Mouse (Mus musculus): Measurements from ENCODE around the gene Syt5. TPM values are rescaled to one million over a fixed set of nuclear protein-coding genes. Genes with fewer than 3 reads are reported as not detected.
"Not testable (repeated sequence)": the region's sequence is repeated elsewhere in the genome, so short reads cannot be mapped to it uniquely, and the experiment has no call there.

Syt5 gene
- 10 to 100 TPM in 1 of 2 experiments, 1 to 10 TPM in 1; 9.5 to 12.7 TPM for total RNA-seq (2021)
- long read RNA-seq, experiment 1, partial matches to known transcripts: 5 of 14 reads
- long read RNA-seq, experiment 1, other reads (novel, unspliced or antisense): 8 of 14 reads
- long read RNA-seq, experiment 2, partial matches to known transcripts: 0 of 5 reads
- long read RNA-seq, experiment 2, other reads (novel, unspliced or antisense): 5 of 5 reads

DNA sequence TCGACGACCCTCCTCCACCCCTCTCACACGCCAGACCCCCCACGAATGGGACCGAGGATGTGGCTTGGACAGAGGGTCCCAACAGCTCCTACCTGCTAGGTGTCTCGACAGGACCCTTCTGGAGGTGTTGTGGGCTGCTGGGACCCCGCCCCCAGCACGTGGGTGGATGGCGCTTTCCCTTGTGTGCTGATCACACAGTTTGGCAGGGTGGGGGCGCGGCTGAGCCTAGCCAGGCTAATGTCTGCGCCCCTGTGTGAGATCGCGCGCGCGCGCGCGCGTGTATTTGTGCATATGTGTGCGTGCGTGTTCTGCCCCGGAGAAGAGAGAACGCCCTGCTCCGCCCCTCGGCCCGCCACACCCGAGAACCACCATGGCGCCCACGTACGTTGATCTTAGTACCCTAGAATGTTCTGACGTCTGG is at the start of gene Syt5:
Gene Syt5, minus strand, starts transcription at position 321 of the 421 bp plus-strand sequence.
- no peak for DNase-seq

DNA sequence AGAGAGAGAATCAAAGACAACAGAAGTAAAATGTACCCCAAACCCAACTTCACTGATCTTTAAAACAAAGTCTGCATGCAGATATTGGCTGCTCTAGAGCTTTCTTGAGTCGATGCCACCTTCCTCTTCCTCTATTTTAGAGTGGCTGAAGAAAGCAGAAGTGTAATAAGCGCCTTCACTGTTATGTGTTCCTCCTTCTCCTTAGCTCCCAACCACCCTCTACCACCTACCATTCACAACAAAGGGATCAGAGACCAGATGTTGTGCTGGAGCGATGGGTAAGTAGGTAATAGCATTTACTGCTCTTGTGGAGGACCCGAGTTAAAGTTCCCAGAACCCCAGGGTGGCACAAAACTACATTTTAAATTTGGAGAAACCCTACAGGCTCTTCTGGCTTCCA is 49.7 kb upstream of the Syt5 start:
- DNase-seq: not testable (repeated sequence)

GRCm38 (mm10) chr7:4581481-4581880 is 34.1 kb upstream of the Syt5 start:
- DNase-seq: not testable (repeated sequence)

- not testable (repeated sequence) for DNase-seq
These were observed 25.0 kb upstream of the Syt5 start for GRCm38 (mm10) chr7:4572361-4572760.

DNA sequence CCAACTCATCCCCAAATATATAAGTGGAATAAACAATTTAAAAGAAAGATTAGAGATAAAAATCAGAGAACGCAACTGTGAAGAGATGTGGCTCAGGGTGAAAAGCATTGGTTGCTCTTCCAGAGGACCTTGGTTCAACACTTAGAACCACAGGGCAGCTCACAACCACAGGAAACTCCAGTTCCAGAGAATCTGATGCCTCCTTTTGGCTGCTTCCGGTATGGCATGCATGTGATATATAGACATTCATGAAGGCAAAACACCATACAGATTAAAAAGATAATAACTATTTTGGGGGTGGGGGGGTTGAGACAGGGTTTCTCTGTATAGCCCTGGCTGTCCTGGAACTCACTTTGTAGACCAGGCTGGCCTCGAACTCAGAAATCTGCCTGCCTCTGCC is 15.3 kb upstream of the Syt5 start:
- DNase-seq: no peak

GRCm38 (mm10) chr7:4557167-4557560 is 9.8 kb upstream of the Syt5 start:
- no peak for DNase-seq

DNA sequence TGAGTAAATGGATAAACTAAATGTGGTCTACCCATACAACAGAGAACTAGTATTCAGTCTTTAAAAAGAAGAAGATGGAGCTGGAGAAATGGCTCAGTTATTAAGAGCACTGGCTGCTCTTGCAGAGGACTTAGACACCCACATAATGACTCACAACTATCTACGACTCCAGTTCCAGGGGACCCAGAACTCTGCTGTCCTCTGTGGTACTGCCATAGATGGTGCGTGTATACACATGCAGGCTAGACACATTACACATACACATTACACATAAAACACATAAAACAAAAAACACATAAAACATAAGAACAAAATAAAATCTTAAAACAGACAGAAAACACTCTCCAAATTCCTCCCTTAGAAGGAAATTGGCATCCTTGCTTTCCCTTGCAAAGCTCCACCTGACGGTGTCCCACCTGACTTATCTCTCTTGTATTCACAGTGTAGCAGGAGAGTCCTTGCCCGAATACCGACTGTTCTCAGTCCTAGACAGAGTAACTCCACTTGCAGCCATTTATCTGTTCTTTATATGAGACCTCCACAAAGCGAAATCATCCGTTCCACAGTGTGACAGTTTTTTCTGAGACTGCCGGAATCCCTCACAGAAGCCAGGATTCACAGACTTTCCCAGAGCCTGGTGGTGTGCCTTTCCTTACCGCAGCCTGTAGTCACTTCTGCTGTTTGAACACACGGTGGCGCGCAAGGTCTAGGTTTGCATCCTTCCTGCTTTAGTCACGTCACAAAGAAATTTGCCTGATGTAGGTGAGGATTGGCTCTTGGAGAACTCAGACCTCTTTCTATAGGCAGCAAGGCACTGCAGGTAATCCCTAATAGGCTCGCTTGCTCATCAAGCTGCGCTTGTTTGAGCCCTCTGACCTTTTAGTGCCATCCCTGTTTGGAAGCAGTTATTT is 9.2 kb upstream of the Syt5 start:
- peak; percentile 78 for DNase-seq

DNA sequence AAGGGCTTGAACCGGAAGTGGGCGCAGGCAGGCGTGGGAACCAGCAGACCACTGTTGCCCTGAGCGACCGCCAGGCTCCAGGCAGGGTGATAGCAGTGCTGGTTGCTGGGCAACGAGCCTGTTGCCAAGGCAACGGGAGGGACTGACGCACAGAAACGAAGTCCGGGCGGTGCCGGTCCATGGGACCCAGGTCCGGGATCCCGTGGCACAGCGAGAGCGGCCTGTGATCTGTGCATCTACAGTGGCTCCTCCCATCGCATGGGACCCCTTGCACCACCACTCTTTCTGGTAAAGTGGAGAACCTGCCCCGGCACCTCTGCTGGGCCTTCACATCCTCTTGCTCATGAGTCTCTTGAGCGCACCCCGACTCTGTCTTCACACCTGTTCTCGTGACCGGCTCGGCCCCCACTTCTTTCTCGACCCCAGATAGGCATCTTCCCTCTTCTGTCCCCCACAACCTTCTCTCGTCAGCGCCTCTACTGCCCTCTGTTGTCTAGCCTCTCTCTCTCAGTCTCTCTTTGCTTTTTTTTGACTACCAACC is 680 bp downstream of the Syt5 start:
- peak; percentile 80 for DNase-seq

- no peak for DNase-seq
These were observed 1.3 kb downstream of the Syt5 start for GRCm38 (mm10) chr7:4546050-4546449.

DNA sequence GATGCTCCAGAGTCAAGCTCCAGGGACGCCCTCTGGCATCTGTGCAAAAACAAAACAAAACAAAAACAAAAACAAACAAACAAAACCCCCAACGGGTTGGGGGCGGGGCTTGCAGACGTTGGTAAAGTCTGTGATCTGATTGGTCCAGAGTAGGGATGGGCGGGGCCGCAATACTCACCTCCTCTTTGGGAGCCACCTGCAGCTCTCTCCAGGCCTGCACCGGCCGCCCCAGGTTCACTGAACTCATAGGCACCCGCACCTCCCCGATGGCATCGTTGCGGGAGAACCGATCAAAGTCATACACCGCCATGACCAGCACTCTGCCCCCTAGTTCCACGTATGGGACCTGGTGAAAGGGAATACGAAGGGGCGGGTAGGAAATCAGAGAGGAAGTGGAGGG is 5.3 kb downstream of the Syt5 start:
- no peak for DNase-seq

DNA sequence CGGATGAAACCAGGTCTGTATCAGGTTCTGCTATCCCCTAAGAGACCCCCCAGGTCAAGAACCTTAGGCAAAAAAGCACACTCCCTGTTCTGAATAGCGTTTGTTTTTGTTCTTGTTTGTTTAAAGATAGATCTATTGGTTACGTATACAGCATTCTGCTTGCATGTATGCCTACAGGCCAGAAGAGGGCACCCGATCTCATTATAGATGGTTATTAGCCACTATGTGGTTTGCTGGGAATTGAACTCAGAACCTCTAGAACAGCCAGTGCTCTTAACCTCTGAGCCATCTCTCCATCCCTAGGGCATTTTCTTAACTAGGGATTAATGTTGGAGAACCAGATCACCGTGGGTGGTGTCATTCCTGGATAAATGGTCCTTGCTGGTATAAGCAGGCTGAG is 6.0 kb downstream of the Syt5 start:
- DNase-seq: no peak

DNA sequence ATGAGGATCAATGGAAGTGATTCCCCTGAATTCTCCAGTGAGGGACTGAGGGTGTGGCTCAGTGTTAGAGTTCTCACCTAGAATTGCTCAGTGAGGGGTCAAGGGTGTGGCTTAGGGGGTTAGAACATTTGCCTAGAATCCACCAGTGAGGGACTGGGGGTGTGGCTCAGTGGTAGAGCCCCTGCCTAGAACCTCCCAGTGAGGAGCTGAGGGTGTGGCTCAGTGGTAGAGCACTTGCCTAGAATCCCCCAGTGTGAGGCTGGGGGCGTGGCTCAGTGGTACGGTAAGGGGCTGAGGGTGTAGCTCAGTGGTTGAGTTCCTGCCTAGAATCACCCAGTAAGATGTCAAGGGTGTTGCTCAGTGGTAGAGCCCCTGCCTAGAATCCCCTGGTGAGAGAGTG is 8.3 kb downstream of the Syt5 start:
- no peak for DNase-seq

DNA sequence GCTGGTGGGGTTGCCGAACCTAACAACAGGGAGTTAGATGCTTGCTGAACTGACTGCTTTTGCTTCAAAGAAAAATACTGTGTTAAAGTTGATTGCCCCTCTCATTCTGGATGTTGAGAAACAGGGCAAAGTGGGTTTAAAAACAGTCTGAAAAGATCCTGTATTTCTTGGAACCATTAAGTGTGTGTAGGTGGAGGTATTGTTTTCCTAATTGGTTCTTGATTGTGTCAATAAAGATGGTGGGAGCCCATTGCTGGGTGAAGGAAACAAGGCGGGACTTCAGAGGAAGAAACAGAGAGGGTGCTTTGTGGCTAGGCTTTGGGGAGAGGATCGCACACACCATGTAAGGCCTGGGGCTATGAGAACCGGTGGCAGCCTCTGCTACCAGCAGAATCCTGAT is 10.2 kb downstream of the Syt5 start:
- no peak for DNase-seq

DNA sequence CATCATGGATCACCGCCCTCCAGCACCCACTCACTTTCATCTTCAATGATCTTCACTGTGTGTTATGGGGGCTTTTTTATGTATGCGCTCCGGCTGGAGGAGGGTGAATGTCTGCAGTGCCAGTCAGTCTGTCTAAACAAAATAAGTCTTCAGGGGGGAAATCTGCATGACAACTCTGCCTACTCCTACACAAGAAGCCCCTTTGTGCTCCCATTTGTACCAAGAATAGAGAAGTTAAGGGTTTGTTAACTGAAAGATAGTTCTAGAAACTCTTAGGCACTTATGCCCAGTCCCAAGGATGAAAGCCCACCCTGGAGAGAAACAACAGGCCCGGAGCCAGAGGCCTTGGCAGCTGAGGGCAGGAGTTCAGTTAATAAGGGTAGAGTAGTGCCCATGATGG is 11.0 kb downstream of the Syt5 start:
- DNase-seq: no peak

- DNase-seq: peak; percentile 83
These were observed 15.2 kb downstream of the Syt5 start, which contains the start of gene Dnaaf3 for GRCm38 (mm10) chr7:4532005-4532729. Gene Dnaaf3 (minus strand): TSS chr7:4532453.

DNA sequence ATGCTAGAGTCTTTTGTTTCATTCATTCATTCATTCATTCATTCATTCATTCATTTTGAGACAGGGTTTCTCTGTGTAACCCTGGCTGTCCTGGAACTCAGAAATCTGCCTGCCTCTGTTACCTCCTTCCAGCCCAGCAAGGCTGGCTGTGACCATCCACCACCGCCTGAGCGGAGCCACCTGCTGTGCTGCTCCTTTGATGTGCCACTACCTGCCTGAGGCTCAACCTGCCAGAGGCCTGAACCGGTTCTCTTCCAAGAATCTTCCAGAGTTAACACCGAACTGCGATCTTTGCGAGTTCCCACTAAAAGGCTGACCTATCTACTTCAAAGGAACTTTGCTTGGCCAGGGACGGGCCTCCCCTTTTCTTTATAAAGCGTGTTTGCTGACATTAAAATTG is 17.2 kb downstream of the Syt5 start:
- DNase-seq: not testable (repeated sequence)

DNA sequence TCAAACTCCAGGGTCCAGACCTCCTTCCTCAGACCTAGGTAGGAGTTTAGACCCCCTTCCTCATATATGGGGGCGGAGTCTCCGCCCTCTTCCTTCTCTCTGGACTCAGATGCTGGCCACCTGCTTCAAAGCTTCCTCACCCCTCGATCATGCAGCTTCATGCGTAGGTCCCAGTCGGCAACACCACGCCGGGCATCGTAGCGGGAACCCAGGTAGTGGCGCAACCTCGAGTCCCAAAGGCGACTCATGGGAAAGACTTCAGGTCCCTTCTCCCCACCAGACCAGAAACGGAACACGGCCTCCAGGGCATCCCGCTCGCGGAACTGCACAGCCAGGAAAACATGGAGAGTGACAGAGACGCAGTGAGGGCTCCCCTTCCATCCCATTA is 20.0 kb downstream of the Syt5 start:
- DNase-seq: no peak

- DNase-seq: peak; percentile 79
These were observed 20.7 kb downstream of the Syt5 start for GRCm38 (mm10) chr7:4526341-4527301.

- DNase-seq: peak; percentile 54
These were observed 23.0 kb downstream of the Syt5 start, which contains the start of gene Tnni3 for GRCm38 (mm10) chr7:4524212-4524922. Gene Tnni3 (minus strand): TSS chr7:4524229.
